Mouse (Mus musculus) limb, embryonic 14.5 days (tissue): ENCODE results near the gene Adamts8. TPM values are rescaled to one million over a fixed set of nuclear protein-coding genes. Genes with fewer than 3 reads are reported as not detected.

Experiments
- ATAC-seq: fragments of 200-750 bp; cut with Nextera tagmentation; 2 replicates; pipeline ENCODE4 v1.8.0; 2017; ENCODE audit warnings: low read depth, moderate number of reproducible peaks, moderate TSS enrichment; ENCODE audit not compliant: low FRiP score
- DNase-seq: peaks from one replicate; pipeline ENCODE4 v3.0.0-alpha.2; 2015; ENCODE audit warnings: low spot score
- H3K27ac ChIP-seq: fragments of 300-500 bp; sonication (generic); replicated peaks from 2 replicates; pipeline ENCODE4 v1.5.1; 2014; ENCODE audit warnings: low read depth, mild to moderate bottlenecking, low read length, moderate library complexity, mixed read lengths
- H3K27me3 ChIP-seq: fragments of 300-500 bp; sonication (generic); 2 replicates; pipeline ENCODE4 v1.6.1; 2014; ENCODE audit warnings: low read length, mixed read lengths; ENCODE audit not compliant: control insufficient read depth, insufficient read depth
- H3K36me3 ChIP-seq: fragments of 300-500 bp; sonication (generic); 2 replicates; pipeline ENCODE4 v1.6.1; 2014; ENCODE audit warnings: mild to moderate bottlenecking, low read length, moderate library complexity, mixed read lengths; ENCODE audit not compliant: control insufficient read depth, insufficient read depth
- H3K4me1 ChIP-seq: fragments of 300-500 bp; sonication (generic); 2 replicates; pipeline ENCODE4 v1.6.1; 2014; ENCODE audit warnings: antibody characterized with exemption, low read length, mixed read lengths; ENCODE audit not compliant: control insufficient read depth, insufficient read depth
- H3K4me2 ChIP-seq: fragments of 300-500 bp; sonication (generic); replicated peaks from 2 replicates; pipeline ENCODE4 v1.6.1; 2014; ENCODE audit warnings: low read depth, mild to moderate bottlenecking, low read length, moderate library complexity; ENCODE audit not compliant: severe bottlenecking
- H3K4me3 ChIP-seq: fragments of 300-500 bp; sonication (generic); replicated peaks from 2 replicates; pipeline ENCODE4 v1.5.1; 2014; ENCODE audit warnings: low read length
- H3K9ac ChIP-seq: fragments of 300-500 bp; sonication (generic); 2 replicates; pipeline ENCODE4 v1.6.1; 2014; ENCODE audit warnings: mild to moderate bottlenecking, low read depth, low read length, moderate library complexity; ENCODE audit not compliant: severe bottlenecking
- H3K9me3 ChIP-seq: fragments of 300-500 bp; sonication (generic); 2 replicates; pipeline ENCODE4 v1.6.1; 2016; ENCODE audit warnings: low read length; ENCODE audit not compliant: control insufficient read depth
- POLR2A ChIP-seq: fragments of 200-500 bp; IDR thresholded peaks from 2 replicates; pipeline ENCODE4 v1.8.0; 2012; ENCODE audit warnings: inconsistent platforms, mild to moderate bottlenecking, moderate library complexity, borderline replicate concordance; ENCODE audit not compliant: insufficient read depth, insufficient read length; ENCODE audit errors: extremely low read depth
- WGBS: fragments of 180-500 bp; shearing (Covaris S2); extraction: QIAGEN DNeasy Blood & Tissue Kit; methylation state at CpG from one replicate; pipeline ENCODE4 v1.1.7; 2014; 5-methylcytosine and 5-hydroxymethylcytosine counted together
- polyA plus RNA-seq, 2 experiments: library from polyadenylated mRNA; depleted of rRNA in 1 of 2; stranded (reverse) in 1 of 2; unstranded in 1 of 2; fragments of >200 nt; fragmentation: Nextera tagmentation in 1 of 2; extraction: Ambion mirVana in 1 of 2; gene quantifications; 2 replicates each; pipeline versions ENCODE4 v1.2.1 to v1.2.3; 2012 to 2014

Gene Adamts8
- polyA plus RNA-seq, 2 experiments, result 4.2 to 5.0 TPM

DNA sequence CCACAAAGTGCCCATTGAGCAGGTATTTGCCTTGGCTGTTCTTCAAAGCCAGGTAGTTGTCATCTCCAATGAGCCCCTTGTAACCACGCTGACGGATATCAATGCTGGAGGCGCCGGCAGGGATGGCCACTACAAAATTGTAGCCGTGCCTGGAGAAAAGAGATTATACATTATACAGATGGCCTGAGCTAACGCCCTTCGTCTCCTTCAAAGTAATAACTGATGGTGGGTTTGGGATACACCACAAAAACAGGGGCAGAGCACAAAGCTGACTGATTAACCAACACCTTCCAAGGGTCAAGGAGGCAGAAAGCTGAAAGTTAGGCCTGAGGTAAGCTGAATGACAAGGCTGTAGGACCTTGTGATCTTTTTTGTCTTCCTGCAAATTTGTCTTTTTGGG, 39.7 kb upstream of the Adamts8 start:
- H3K36me3 ChIP-seq, result peaks cover 62% of the 10 kb centered on the region
- no peaks in the 10 kb centered on the region for H3K4me1 ChIP-seq
- no peak overlapping the region for H3K4me3 ChIP-seq
- WGBS, result 97% methylated on average over 7 of the region's 7 CpGs
- H3K27me3 ChIP-seq, result no peaks in the 10 kb centered on the region
- no peak for TF ChIP-seq POLR2A
- H3K4me2 ChIP-seq, result no peak overlapping the region
- no peak for ATAC-seq
- no peak overlapping the region for H3K9ac ChIP-seq
- H3K9me3 ChIP-seq, result no peaks in the 10 kb centered on the region
- no peak overlapping the region for H3K27ac ChIP-seq
- DNase-seq, result no peak

DNA sequence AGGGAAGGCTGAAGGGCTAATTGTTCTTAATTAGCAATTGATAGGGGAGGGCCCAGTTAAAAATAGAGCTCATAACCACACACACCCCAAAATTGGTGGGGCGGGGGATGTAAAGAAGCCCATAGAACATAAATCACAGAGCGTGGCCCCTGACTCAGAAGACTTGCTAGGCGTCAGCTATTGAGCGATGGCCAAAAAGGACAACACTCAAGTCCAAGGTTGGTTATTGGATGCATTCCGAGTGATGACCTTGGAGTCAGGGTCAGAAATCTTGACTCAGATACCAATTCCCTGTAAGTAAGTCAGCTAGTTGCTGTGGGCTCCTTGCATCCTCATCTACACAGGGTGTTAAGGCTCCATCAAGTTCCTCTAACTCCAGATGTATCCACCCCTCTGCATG, 39.1 kb upstream of the Adamts8 start:
- H3K27ac ChIP-seq, result no peak overlapping the region
- ATAC-seq (no peak), DNase-seq (no peak)
- 92% methylated on average over 5 of the region's 5 CpGs for WGBS
- no peaks in the 10 kb centered on the region; the same call in 1 of the 2 replicates for H3K4me1 ChIP-seq
- no peak for TF ChIP-seq POLR2A
- no peak overlapping the region for H3K4me3 ChIP-seq
- no peak overlapping the region for H3K9ac ChIP-seq
- H3K36me3 ChIP-seq, result peaks cover 67% of the 10 kb centered on the region
- H3K9me3 ChIP-seq, result no peaks in the 10 kb centered on the region
- no peaks in the 10 kb centered on the region for H3K27me3 ChIP-seq
- no peak overlapping the region for H3K4me2 ChIP-seq

DNA sequence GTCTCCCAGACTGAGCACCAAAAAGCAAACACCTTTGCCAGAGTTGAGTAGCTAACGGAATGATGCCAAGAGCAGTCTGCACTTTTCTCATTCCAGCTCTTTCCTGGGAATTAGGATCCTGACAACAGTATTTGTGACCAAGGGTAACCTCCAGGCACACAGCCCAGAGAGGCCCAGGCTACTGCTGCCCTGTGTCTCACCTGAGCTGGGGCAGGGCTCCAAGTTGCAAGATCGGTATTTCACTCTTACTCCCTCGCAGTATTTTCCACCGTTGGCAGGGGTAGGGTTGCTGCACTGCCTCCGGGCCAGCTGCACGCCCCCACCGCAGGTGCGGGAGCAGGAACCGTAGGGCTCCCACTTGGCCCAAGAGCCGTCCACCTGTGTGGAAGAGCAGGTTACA, 36.5 kb upstream of the Adamts8 start:
- no peak for ATAC-seq
- H3K36me3 ChIP-seq, result peaks cover 72% of the 10 kb centered on the region
- H3K4me3 ChIP-seq, result no peak overlapping the region

GRCm38 (mm10) chr9:30906426-30906825, 35.9 kb upstream of the Adamts8 start:
- H3K9me3 ChIP-seq, result no peaks in the 10 kb centered on the region
- H3K36me3 ChIP-seq, result peaks cover 72% of the 10 kb centered on the region
- WGBS, result 92% methylated on average over 4 of the region's 4 CpGs
- H3K4me2 ChIP-seq, result no peak overlapping the region
- ATAC-seq (no peak), DNase-seq (no peak)
- no peaks in the 10 kb centered on the region for H3K27me3 ChIP-seq
- H3K9ac ChIP-seq, result no peak overlapping the region
- H3K4me1 ChIP-seq, result no peaks in the 10 kb centered on the region; the same call in 1 of the 2 replicates
- no peak for TF ChIP-seq POLR2A
- no peak overlapping the region for H3K27ac ChIP-seq
- no peak overlapping the region for H3K4me3 ChIP-seq

More for the DNA sequence above, 36.5 kb upstream of the Adamts8 start:
- Histone ChIP-seq H3K9me3 (no peaks in the 10 kb centered on the region), H3K4me1 (no peaks in the 10 kb centered on the region; the same call in 1 of the 2 replicates), H3K9ac (no peak overlapping the region), H3K4me2 (no peak overlapping the region), H3K27ac (no peak overlapping the region), H3K27me3 (no peaks in the 10 kb centered on the region)
- DNase-seq, result no peak
- WGBS, result 78% methylated on average over 10 of the region's 10 CpGs
- no peak for TF ChIP-seq POLR2A

DNA sequence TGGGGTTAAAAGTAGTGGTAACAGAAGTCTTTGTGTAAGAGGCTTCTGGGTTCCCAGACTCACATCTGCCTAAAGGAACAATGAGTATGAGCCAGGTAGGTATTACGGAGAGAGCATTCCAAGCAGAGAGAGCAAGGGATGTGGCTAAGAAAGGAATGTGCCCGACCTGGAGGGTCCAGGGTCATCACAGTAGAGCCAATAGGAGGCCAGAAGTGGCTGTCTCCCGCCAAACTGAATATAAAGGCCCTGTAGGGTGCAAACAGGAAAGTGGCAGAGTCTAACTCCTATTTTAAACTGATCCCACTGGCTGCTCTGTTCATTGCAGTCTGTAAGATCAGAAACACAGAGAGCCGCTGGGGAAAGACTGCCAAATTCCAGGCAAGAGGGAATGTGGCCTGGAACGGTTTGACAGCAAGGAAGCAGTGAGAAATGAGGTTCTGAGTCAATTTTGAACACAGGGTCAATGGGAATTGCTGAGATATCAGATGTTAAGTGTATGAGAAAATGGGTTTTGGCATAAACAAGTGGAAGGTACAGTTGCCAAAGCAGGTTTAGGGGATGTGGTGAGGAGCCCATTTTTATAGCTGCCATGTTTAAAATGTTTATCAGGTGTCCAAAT, 34.6 kb upstream of the Adamts8 start:
- DNase-seq (peak; percentile 47), ATAC-seq (no peak)
- no peaks in the 10 kb centered on the region for H3K9me3 ChIP-seq
- peaks cover 60% of the 10 kb centered on the region for H3K36me3 ChIP-seq
- no peak overlapping the region for H3K4me3 ChIP-seq
- H3K4me2 ChIP-seq, result no peak overlapping the region
- H3K27me3 ChIP-seq, result no peaks in the 10 kb centered on the region
- no peak overlapping the region for H3K27ac ChIP-seq
- H3K4me1 ChIP-seq, result no peaks in the 10 kb centered on the region; the same call in 1 of the 2 replicates
- 47% methylated on average over 5 of the region's 5 CpGs for WGBS
- no peak overlapping the region for H3K9ac ChIP-seq
- no peak for TF ChIP-seq POLR2A
